Mouse (Mus musculus): ENCODE measurements at regions not wholly inside any gene's neighbourhood (a gene's known extent, or its start where the extent isn't known, plus 50 kb on each side); places are given as distances from the start of the nearest gene placed in this dataset.
"Not testable (repeated sequence)": the region's sequence is repeated elsewhere in the genome, so short reads cannot be mapped to it uniquely, and the experiment has no call there.

- not testable (repeated sequence) for DNase-seq
These were observed 143.8 kb upstream of the Gm17728 start for GRCm38 (mm10) chr17:9278046-9278445.

- no peak for DNase-seq
These were observed 142.4 kb upstream of the Gm17728 start for GRCm38 (mm10) chr17:9279481-9279880.

DNA sequence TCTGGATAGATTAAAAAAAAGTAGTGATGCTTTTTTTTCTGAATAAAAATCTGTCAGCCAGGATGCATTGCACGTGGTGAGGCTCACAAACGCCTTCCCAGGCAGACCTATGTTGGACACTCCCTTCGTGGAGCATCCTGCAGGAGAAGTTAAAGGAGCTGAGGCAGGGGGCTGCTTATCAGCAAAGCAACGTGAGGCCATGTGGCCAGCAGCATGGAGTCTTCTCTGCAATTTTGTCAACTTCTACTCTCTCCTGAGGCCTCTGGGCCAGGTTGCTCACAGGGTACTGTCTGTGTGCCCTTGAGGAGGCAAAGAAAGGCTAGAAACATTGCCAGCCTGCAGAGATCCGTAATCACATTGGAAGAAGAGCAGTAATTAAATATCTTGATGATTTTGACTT, 140.0 kb upstream of the Gm17728 start:
- DNase-seq = no peak

GRCm38 (mm10) chr17:9282333-9283176, 139.3 kb upstream of the Gm17728 start:
- no peak for DNase-seq

DNA sequence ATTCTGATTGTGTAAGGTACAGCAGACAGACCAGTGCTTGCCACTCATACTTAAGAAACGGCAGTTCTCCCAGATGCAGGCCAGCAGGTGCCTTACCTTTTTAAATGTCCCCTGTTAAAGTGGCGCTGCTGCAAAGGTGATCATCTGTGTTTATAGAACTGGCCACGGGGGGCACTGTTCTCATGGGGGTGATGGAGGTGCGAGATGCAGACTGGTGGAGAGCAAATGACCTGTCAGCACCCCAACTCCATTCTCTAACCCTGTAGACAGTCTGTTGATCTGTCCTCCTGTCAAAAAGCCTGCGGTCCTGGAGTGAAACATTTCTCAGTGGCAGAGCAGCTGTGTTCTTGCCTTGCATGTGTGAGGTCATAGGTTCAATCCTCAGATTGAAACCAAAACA, 135.4 kb upstream of the Gm17728 start:
- DNase-seq = no peak

DNA sequence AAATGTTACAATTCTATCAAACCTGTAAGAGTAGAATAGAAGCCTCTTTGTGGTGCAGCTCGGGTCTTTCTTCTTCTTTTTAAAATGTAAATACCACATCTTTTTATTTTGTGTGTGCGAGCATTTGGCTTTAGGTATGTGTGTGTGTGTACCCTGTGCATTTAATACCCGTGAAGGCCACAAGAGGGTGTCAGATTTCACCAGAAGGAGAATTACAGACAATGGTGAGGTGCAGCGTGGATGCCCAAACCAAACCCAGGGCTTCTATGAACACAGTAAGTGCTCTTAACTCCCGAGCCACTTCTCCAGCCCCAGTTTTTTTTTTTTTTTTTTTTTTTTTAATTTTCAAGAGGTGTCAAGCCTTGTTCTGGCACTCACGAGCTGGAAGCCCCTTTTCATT, 135.0 kb upstream of the Gm17728 start:
- DNase-seq = no peak

GRCm38 (mm10) chr17:9287682-9288081, 134.2 kb upstream of the Gm17728 start:
- peak; percentile 43 for DNase-seq

DNA sequence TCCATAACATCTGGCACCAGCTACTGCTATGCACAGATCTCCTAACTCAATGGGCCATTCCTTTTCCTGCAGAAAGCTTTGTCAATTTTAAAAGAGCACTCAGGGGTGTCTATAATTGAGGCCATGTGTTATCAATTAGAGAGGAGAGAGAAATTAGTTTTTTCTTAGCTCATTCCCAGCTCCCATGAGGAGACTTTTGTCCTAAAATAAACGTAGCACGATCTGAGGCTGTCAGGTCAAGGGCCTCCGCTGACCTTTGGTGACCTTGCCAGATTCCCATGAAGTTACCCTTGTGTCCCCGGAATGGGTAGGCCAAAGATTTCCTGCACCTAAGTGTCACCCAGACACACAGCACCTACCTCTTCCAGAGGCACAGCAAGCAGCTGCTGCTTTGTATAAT, 130.3 kb upstream of the Gm17728 start:
- no peak for DNase-seq

GRCm38 (mm10) chr17:9292296-9292695, 129.6 kb upstream of the Gm17728 start:
- DNase-seq = no peak

DNA sequence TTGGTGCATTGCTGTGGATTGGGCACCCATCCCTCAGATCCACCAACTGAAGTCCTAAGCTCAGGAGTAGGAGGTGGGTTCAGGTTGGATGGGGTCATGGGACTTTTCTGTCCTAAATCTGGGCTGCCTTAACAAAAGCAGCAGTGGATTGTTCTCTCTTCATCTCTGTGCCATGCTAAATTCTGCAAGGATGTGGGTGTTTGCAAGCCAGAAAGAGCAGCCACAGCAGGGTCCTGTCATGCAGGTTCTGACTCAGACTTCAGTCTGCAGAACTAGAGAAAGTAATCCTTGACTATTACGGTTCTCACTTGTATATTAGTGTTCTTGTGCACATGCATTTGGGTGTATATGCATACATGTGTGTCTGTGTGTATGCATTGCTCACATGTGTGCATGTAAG, 125.5 kb upstream of the Gm17728 start:
- DNase-seq = no peak

DNA sequence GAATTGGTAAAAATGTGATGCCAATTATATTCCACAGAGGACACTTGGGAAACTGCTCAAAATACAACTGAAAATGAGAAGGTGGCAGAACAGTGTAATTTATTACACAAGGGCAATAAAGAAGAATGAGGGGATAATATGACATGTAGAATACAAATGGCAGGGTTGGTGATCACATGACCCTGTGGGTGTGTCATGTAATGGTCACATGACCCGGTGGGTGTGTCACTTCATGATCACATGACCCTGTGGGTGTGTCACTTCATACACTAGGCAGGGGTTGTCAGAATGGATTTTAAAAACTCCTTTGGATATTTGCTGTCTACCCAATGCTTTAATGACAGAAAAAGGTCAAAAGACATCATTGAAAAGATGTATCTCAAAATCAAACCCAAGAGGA, 123.6 kb upstream of the Gm17728 start:
- no peak for DNase-seq

DNA sequence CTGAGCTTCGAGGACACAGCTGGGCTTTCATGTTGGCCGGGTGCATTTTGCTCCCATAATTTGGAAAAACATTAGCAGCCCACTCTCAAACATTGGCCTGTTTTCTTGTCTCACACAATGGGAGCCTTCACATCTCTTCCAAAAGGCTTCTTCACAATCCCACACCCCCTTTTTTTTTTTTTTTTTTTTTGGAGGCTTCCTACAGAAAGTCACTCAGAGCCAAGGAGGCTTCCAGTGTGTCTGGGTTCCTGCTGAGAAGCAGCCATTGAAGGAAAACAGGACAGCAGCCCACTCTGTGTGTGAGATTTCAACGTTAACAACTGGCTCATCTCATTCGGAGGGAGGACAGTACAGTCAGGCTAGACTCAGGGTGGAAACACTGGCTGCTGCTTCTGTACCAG, 120.8 kb upstream of the Gm17728 start:
- no peak for DNase-seq

GRCm38 (mm10) chr17:9308507-9308906, 113.4 kb upstream of the Gm17728 start:
- peak; percentile 47 for DNase-seq

DNA sequence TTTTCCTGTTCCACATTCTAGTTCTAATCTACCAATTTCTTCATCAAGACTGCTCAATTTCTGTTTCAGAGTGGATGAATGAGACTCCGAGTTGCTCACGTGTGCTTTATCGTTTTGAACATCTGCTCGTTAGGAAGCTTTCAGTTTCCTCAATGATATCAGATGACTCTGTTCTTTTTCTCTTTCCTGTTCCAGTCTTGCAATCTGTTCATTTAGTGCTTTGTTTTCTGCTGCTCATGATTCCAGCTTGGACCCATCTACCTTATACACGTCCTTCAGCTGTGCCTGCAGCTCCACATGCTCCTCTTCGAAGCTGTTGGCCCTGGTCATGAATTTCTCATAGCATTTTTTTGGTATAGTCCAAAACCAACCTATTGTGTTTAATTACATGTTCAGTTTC, 99.1 kb upstream of the Gm17728 start:
- no peak for DNase-seq

GRCm38 (mm10) chr17:9328886-9329455, 92.9 kb upstream of the Gm17728 start:
- no peak for DNase-seq

GRCm38 (mm10) chr17:9357572-9358159, 64.2 kb upstream of the Gm17728 start:
- peak; percentile 7 for DNase-seq
